Mouse (Mus musculus) kidney, embryonic 15.5 days (tissue): ENCODE data around the gene Gpx6. TPM values are rescaled to one million over a fixed set of nuclear protein-coding genes. Genes with fewer than 3 reads are reported as not detected.

Experiments used
- ATAC-seq: fragments of 200-750 bp; cut with Nextera tagmentation; replicated peaks from 2 replicates; pipeline ENCODE4 v1.8.0; 2017; ENCODE audit warnings: moderate TSS enrichment; ENCODE audit not compliant: low FRiP score
- H3K27ac ChIP-seq: fragments of 300-500 bp; sonication (generic); 2 replicates; pipeline ENCODE4 v1.5.1; 2015; ENCODE audit warnings: mild to moderate bottlenecking, inconsistent platforms
- H3K27me3 ChIP-seq: fragments of 300-500 bp; sonication (generic); 2 replicates; pipeline ENCODE4 v1.6.1; 2015; ENCODE audit warnings: inconsistent platforms
- H3K36me3 ChIP-seq: fragments of 300-500 bp; sonication (generic); 2 replicates; pipeline ENCODE4 v1.6.1; 2015; ENCODE audit warnings: inconsistent platforms
- H3K4me1 ChIP-seq: fragments of 300-500 bp; sonication (generic); 2 replicates; pipeline ENCODE4 v1.6.1; 2015; ENCODE audit warnings: inconsistent platforms
- H3K4me2 ChIP-seq: fragments of 300-500 bp; sonication (generic); 2 replicates; pipeline ENCODE4 v1.6.1; 2015; ENCODE audit warnings: moderate library complexity, mild to moderate bottlenecking, inconsistent platforms
- H3K4me3 ChIP-seq: fragments of 300-500 bp; sonication (generic); replicated peaks from 2 replicates; pipeline ENCODE4 v1.5.1; 2015; ENCODE audit warnings: mild to moderate bottlenecking, inconsistent platforms
- H3K9ac ChIP-seq: fragments of 300-500 bp; sonication (generic); 2 replicates; pipeline ENCODE4 v1.6.1; 2015; ENCODE audit warnings: mild to moderate bottlenecking, inconsistent platforms
- H3K9me3 ChIP-seq: fragments of 300-500 bp; sonication (generic); replicated peaks from 2 replicates; pipeline ENCODE4 v1.6.1; 2016; ENCODE audit warnings: inconsistent platforms
- WGBS: fragments of 180-500 bp; shearing (Covaris S2); methylation state at CpG from one replicate; pipeline ENCODE4 v1.1.7; 2015; ENCODE audit warnings: mixed read lengths; 5-methylcytosine and 5-hydroxymethylcytosine counted together
- polyA plus RNA-seq: library from polyadenylated mRNA; unstranded; fragments of >200 nt; fragmentation: Nextera tagmentation; extraction: Ambion mirVana; gene quantifications from 2 replicates; pipeline ENCODE4 v1.2.1, GENCODE M21; 2015

The Gpx6 gene
- polyA plus RNA-seq, 1 experiment from 2014 or later: 5.2 TPM

DNA sequence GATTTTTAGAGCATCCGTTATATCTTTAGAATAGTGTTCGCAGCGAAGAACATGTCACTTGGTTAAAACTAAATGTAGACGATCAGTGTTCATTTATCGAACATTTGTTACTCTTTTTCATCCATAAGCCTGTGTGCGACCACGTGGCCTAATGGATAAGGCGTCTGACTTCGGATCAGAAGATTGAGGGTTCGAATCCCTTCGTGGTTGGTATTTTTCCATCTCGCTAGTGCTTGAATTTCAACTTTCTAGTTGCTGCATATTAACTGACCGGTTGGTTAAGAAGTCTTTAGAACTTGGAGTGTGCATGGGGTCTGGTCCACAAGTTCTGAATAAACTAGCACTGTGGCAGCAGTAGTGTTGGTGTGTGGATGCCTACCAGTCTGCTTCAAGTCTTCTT, 32.4 kb upstream of the Gpx6 start:
- H3K36me3 ChIP-seq: no peaks in the 10 kb centered on the region
- peak overlapping the region; percentile 71 for H3K4me2 ChIP-seq
- peaks cover 11% of the 10 kb centered on the region; the same call in 1 of the 2 replicates for H3K27me3 ChIP-seq
- peak overlapping the region; percentile 34; the same call in 1 of the 2 replicates for H3K9ac ChIP-seq
- no peak overlapping the region for H3K27ac ChIP-seq
- H3K4me3 ChIP-seq: peak overlapping the region; percentile 54
- no peaks in the 10 kb centered on the region for H3K9me3 ChIP-seq
- 1% methylated on average over 13 of the region's 13 CpGs for WGBS
- peaks cover 8% of the 10 kb centered on the region for H3K4me1 ChIP-seq
- ATAC-seq: peak; percentile 68

DNA sequence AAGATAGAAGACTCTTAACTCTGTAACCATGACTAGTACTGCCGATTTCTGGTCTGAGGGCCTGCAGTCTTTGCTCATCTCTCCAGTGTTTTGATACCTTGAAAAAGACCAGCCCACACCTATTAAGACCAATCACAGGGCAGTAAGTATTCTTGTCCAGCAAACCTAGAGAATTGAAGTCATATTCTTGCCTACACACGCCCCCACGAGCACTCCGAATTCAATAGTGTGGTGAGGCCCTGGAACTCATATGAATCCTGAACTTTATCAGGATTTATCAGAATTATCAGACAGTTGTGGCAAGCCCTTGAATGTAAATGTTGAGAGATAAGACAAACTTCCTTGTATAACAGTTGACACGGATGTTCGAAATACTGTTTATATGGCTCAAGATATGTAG, 19.3 kb upstream of the Gpx6 start, which contains the start of gene Gpx5:
Gpx5 (minus strand) TSS at position 101 of the 400 bp plus-strand sequence.
- Histone ChIP-seq H3K36me3 (no peaks in the 10 kb centered on the region), H3K9ac (no peak within 1 kb of the TSS), H3K27me3 (no peaks in the 10 kb centered on the region), H3K4me2 (no peak within 1 kb of the TSS), H3K4me3 (no peak within 1 kb of the TSS), H3K27ac (no peak within 1 kb of the TSS), H3K9me3 (no peaks in the 10 kb centered on the region), H3K4me1 (no peaks in the 10 kb centered on the region)
- 96% methylated on average over 6 of the region's 6 CpGs for WGBS
- ATAC-seq: no peak

- no peak overlapping the region for H3K9ac ChIP-seq
- no peaks in the 10 kb centered on the region for H3K4me1 ChIP-seq
- H3K27me3 ChIP-seq: no peaks in the 10 kb centered on the region
- WGBS: 25% methylated on average over 3 of the region's 3 CpGs
- no peak overlapping the region for H3K27ac ChIP-seq
- no peak overlapping the region for H3K4me2 ChIP-seq
- H3K9me3 ChIP-seq: no peaks in the 10 kb centered on the region
- H3K4me3 ChIP-seq: no peak overlapping the region
- ATAC-seq: no peak
- no peaks in the 10 kb centered on the region for H3K36me3 ChIP-seq
Measured at GRCm38 (mm10) chr13:21298557-21298956, 13.4 kb upstream of the Gpx6 start.

DNA sequence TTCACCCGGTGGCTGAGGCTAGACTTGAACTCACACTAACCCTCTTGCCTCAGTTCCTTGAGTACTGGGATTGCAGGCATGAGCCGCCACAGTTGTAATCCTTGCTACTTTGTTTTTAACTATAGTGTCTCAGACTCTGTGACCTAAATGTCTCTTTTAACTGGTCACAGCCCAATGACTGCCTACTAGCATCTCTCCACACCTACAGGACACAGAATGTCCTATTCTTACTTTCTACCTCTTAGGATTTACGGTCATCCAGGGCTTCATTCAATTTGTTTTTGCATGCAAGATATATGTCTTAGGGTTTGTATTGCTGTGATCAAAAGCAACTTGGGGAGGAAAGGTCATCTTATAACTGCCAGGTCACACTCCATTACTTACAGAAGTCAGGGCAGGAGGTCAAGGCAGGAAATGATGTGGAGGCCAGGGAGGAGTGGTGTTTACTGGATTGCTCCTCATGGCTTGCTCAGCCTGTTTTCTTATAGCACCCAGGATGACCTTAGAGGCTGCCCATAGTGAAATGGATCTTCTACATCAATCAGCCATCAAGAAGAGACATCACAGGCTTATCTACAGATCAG, 7.3 kb upstream of the Gpx6 start:
- no peak overlapping the region for H3K27ac ChIP-seq
- WGBS: 14% methylated on average over 3 of the region's 3 CpGs
- H3K4me2 ChIP-seq: no peak overlapping the region
- no peaks in the 10 kb centered on the region for H3K9me3 ChIP-seq
- H3K36me3 ChIP-seq: no peaks in the 10 kb centered on the region
- no peak overlapping the region for H3K9ac ChIP-seq
- no peaks in the 10 kb centered on the region for H3K27me3 ChIP-seq
- peaks cover 10% of the 10 kb centered on the region; the same call in 1 of the 2 replicates for H3K4me1 ChIP-seq
- no peak overlapping the region for H3K4me3 ChIP-seq
- peak; percentile 87 for ATAC-seq

DNA sequence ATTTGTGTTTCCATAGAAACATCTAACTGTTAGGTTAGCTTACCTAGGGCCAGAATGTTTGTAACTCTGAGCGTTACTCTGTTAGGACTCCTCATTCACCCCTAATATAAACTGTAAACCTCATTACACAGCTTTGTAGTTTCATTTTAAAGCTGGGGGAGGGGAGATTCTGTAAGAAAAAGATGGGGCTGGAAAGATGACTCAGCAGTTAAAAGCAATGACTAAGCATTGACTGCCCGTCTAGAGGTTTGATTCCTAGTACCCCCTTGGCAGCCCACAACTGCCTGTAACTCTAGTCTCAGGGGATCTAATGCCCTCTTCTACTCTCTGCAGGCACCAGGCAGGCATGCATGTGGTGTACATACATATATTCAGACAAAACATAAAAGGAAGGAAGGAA, 2.1 kb upstream of the Gpx6 start:
- Histone ChIP-seq H3K36me3 (no peaks in the 10 kb centered on the region), H3K4me2 (no peak overlapping the region), H3K4me3 (no peak overlapping the region), H3K4me1 (peaks cover 4% of the 10 kb centered on the region; the same call in 1 of the 2 replicates), H3K27me3 (no peaks in the 10 kb centered on the region), H3K27ac (no peak overlapping the region), H3K9ac (no peak overlapping the region), H3K9me3 (no peaks in the 10 kb centered on the region)
- ATAC-seq: no peak
- 78% methylated on average over 2 of the region's 2 CpGs for whole genome bisulfite sequencing

DNA sequence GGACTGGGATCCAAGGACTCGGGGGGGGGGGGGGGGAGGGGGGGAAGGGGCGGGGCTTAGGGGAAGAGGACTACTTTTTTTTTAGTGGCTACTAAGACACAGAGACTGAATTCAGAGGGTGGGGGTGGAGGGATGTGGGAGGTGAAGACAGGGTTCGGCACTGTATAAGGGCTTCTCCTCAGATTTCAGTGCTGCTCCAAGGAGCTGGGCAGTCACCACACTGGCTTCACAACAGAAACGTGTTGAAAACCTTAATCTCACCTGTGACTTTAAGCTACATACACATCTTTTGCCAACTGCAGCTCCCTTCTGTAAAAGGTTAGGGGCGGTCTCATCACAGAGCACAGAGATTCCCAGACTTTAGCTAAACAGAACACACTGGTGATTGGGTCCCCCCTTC, 929 bp downstream of the Gpx6 start:
- Histone ChIP-seq H3K4me2 (no peak overlapping the region), H3K9ac (no peak overlapping the region), H3K36me3 (no peaks in the 10 kb centered on the region), H3K27ac (no peak overlapping the region), H3K4me3 (no peak overlapping the region), H3K27me3 (no peaks in the 10 kb centered on the region), H3K4me1 (no peaks in the 10 kb centered on the region), H3K9me3 (no peaks in the 10 kb centered on the region)
- 37% methylated on average over 3 of the region's 5 CpGs for WGBS
- ATAC-seq: 0 out of 2 replicates have a peak, but pooled peaks have one; percentile 52

GRCm38 (mm10) chr13:21313903-21314302, 2.0 kb downstream of the Gpx6 start:
- no peak overlapping the region for H3K9ac ChIP-seq
- 90% methylated on average over 4 of the region's 4 CpGs for WGBS
- H3K27ac ChIP-seq: no peak overlapping the region
- no peaks in the 10 kb centered on the region for H3K9me3 ChIP-seq
- H3K4me3 ChIP-seq: no peak overlapping the region
- H3K36me3 ChIP-seq: no peaks in the 10 kb centered on the region
- no peaks in the 10 kb centered on the region for H3K4me1 ChIP-seq
- no peaks in the 10 kb centered on the region for H3K27me3 ChIP-seq
- no peak overlapping the region for H3K4me2 ChIP-seq
- no peak for ATAC-seq

GRCm38 (mm10) chr13:21320262-21320661, 8.3 kb downstream of the Gpx6 start:
- H3K27ac ChIP-seq: no peak overlapping the region
- no peak overlapping the region for H3K4me3 ChIP-seq
- H3K4me1 ChIP-seq: peaks cover 6% of the 10 kb centered on the region; the same call in 1 of the 2 replicates
- ATAC-seq: peak; percentile 70
- no peaks in the 10 kb centered on the region for H3K9me3 ChIP-seq
- no peak overlapping the region for H3K9ac ChIP-seq
- H3K4me2 ChIP-seq: no peak overlapping the region
- H3K36me3 ChIP-seq: no peaks in the 10 kb centered on the region
- no peaks in the 10 kb centered on the region for H3K27me3 ChIP-seq
- WGBS: 26% methylated on average over 3 of the region's 3 CpGs

DNA sequence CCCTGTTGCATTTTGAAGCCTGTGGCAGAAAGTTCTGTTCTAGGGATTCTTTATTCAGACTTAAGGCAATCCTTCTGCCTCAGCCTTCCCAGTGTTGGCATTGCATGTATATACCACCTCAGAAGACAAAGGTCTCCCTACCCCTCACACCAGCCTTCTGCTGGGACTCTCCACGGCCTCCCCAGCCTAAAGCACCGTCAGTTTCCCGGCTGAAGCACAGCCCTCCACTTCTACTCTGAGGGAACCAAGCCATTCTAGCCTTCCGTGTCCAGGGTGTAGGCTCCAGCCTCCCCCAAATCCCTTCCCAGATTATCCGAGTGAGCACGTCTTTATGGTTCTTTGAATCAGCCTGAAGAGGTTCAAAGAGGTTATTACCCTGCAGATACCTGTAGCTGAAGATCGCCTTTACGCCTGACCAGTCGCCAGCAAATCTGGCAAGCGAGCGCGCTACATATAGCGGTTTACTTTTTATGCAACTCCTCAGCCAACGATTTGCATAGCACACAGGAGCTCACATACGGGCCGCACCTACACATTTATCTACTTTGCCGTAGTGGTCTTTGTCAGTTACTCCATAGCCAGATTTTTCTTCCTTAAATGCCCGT, 10.1 kb downstream of the Gpx6 start:
- Histone ChIP-seq H3K27me3 (no peaks in the 10 kb centered on the region), H3K36me3 (no peaks in the 10 kb centered on the region), H3K4me3 (peak overlapping the region; percentile 39), H3K9ac (no peak overlapping the region), H3K4me2 (peak overlapping the region; percentile 54), H3K27ac (no peak overlapping the region), H3K4me1 (peaks cover 12% of the 10 kb centered on the region), H3K9me3 (no peaks in the 10 kb centered on the region)
- WGBS: 9% methylated on average over 18 of the region's 18 CpGs
- ATAC-seq: no peak

GRCm38 (mm10) chr13:21322509-21323375, 10.8 kb downstream of the Gpx6 start:
- H3K4me3 ChIP-seq: peak overlapping the region; percentile 39
- WGBS: 14% methylated on average over 18 of the region's 18 CpGs
- no peaks in the 10 kb centered on the region for H3K36me3 ChIP-seq
- no peak overlapping the region for H3K27ac ChIP-seq
- peak overlapping the region; percentile 54 for H3K4me2 ChIP-seq
- no peaks in the 10 kb centered on the region for H3K27me3 ChIP-seq
- no peak for ATAC-seq
- no peaks in the 10 kb centered on the region for H3K9me3 ChIP-seq
- no peak overlapping the region for H3K9ac ChIP-seq
- peaks cover 12% of the 10 kb centered on the region for H3K4me1 ChIP-seq

DNA sequence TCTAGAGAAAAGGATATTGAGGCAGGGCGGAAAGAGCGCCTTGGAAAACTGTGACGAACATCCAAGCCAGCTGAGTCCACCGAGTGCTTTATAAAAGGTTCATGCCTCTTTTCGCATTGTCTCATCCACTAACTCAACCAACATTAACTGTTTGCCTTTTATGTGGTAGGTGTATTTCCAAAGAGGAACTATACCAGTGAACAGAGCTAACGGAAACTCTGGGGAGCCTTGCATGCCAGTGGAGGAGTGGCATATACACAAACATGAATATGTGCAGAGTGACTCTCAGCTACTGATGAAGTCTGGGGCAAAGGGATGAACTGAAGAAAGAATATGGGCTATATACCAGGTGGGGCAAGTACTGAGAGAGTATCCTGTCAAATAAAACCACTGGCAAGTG, 11.5 kb downstream of the Gpx6 start:
- no peaks in the 10 kb centered on the region for H3K9me3 ChIP-seq
- H3K27ac ChIP-seq: no peak overlapping the region
- no peak overlapping the region for H3K9ac ChIP-seq
- H3K4me2 ChIP-seq: peak overlapping the region; percentile 54
- ATAC-seq: no peak
- H3K27me3 ChIP-seq: 0 out of 2 replicates have a peak, but pooled peaks cover 4% of the 10 kb centered on the region
- 70% methylated on average over 6 of the region's 6 CpGs for WGBS
- H3K4me1 ChIP-seq: peaks cover 12% of the 10 kb centered on the region
- no peaks in the 10 kb centered on the region for H3K36me3 ChIP-seq
- peak overlapping the region; percentile 39 for H3K4me3 ChIP-seq

GRCm38 (mm10) chr13:21326191-21326590, 14.3 kb downstream of the Gpx6 start:
- peak; percentile 2; the same call in 1 of the 2 replicates for ATAC-seq
- 5% methylated on average over 4 of the region's 4 CpGs for whole genome bisulfite sequencing
- Histone ChIP-seq H3K36me3 (no peaks in the 10 kb centered on the region), H3K9me3 (no peaks in the 10 kb centered on the region), H3K4me3 (peak overlapping the region; percentile 48), H3K4me1 (peaks cover 12% of the 10 kb centered on the region), H3K4me2 (peak overlapping the region; percentile 67), H3K27ac (no peak overlapping the region), H3K9ac (no peak overlapping the region), H3K27me3 (0 out of 2 replicates have a peak, but pooled peaks cover 8% of the 10 kb centered on the region)
